Comparison of ENCODE assay signal across 8 mouse cellular contexts in the genomic region with DNA sequence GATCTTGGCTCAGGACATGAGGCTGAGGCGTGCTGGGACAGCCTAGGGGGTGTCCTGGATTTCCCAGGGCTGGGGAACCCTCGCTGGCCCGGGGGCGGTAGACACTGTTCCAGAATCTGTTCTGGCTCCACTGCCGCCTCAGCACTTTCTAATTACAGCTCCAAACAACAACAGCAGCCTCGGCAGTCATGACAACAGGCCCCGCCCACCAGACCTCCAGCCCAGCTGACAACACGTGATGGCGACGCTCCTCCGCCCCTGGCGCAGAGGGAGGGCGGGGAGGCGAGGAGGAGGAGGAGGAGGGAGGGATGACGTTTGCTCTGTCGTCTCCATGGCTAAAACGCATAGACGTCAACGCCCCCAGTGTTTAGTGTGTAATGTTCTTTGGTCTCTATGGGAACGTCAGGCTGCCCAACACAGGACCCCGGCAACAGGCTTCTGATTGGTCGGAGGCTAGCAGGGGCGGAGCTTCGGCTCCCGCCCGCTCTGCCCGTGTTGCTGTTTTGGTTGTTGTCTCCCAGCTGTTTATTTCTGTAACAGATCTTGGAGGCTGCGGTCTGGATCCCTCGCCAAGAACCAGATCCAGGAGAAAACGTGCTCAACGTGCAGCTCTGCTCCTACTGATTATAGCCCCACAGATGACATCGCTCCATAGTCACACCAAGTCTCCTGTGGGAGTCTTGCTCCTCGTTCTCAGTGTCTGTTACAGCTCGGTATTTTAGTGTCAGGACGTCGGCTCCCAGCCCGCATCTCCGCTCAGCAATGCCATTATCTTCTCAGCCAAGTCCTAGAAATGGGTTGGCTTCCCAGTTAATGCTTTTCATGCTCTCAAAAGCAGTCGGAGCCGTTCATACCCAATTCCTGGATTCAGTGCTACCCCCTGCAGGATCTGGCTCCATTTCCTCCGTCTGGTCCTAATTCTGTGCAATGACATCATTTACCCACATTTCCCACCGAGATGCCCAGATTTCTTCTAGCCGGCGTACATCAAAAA. TPM values are rescaled to one million over a fixed set of nuclear protein-coding genes. Genes with fewer than 3 reads are reported as not detected.
A peak's percentile ranks its signal among the peaks of the same experiment; 100 is the strongest.
DNase-seq lines count a peak whose midpoint lies in the region; ATAC-seq and TF ChIP-seq lines count a peak whose summit lies in the region.

No protein-coding gene starts in this region.

- 2% methylated on average over 44 of the region's 44 CpGs for WGBS in forebrain, embryonic 11.5 days
- WGBS in heart, postnatal 0 days: under 1% methylated on average over 44 of the region's 44 CpGs
- WGBS in liver, embryonic 16.5 days (ENCODE audit: insufficient replicate concordance): 2% methylated on average over 42 of the region's 44 CpGs
- WGBS in neural tube, embryonic 13.5 days: 2% methylated on average over 44 of the region's 44 CpGs

- H3K4me2 ChIP-seq in forebrain, embryonic 11.5 days (ENCODE audit: low read depth, low read length, severe bottlenecking): peak overlapping the region; percentile 80
- H3K4me2 ChIP-seq in heart, postnatal 0 days (ENCODE audit: low read depth, low read length): peak overlapping the region; percentile 64
- peak overlapping the region; percentile 82 for H3K4me2 ChIP-seq in liver, embryonic 16.5 days (ENCODE audit: low read depth, low read length)
- peak overlapping the region; percentile 73 for H3K4me2 ChIP-seq in neural tube, embryonic 13.5 days

- peak overlapping the region; percentile 40 for H3K4me3 ChIP-seq in forebrain, embryonic 11.5 days (ENCODE audit: low read depth, low read length)
- peak overlapping the region; percentile 40 for H3K4me3 ChIP-seq in heart, postnatal 0 days (ENCODE audit: low read depth, low read length)
- peak overlapping the region; percentile 61 for H3K4me3 ChIP-seq in liver, embryonic 16.5 days (ENCODE audit: low read depth, low read length)
- peak overlapping the region; percentile 48 for H3K4me3 ChIP-seq in neural tube, embryonic 13.5 days
- peak overlapping the region; percentile 93 for H3K4me3 ChIP-seq in testis, adult 2 months (ENCODE audit: control insufficient read depth, low read depth, low read length)

- peak; percentile 96 to 98 for DNase-seq in CD8-positive naive resting alpha-beta T cell, adult 2 months (ENCODE audit: low read depth in 2 of 2, low spot score in 2 of 2)
- peak; percentile 98 for DNase-seq in c-Kit-positive CD71-negative TER-119-negative erythroid progenitor cells, embryonic 14.5 days (ENCODE audit: low read depth)
- peak; percentile 98 for DNase-seq in forebrain, embryonic 11.5 days (ENCODE audit: low spot score)
- DNase-seq in heart, postnatal 0 days (ENCODE audit: low spot score): peak; percentile 100
- peak; percentile 98 to 99 for DNase-seq in kidney, postnatal 4 days

- peak; percentile 99 for ATAC-seq in forebrain, embryonic 11.5 days (replicated peaks; ENCODE audit: low FRiP score)
- peak; percentile 95 for ATAC-seq in heart, postnatal 0 days (ENCODE audit: insufficient read depth, low read depth)
- peak; percentile 96 for ATAC-seq in liver, embryonic 16.5 days (ENCODE audit: low read depth)
- peak; percentile 99 for ATAC-seq in neural tube, embryonic 13.5 days (ENCODE audit: low read depth)

- peaks cover 5% of the 10 kb centered on the region for H3K4me1 ChIP-seq in forebrain, embryonic 11.5 days (replicated peaks; ENCODE audit: control insufficient read depth, insufficient read depth, low read length)
- peaks cover 42% of the 10 kb centered on the region for H3K4me1 ChIP-seq in heart, postnatal 0 days (ENCODE audit: control insufficient read depth, insufficient read depth)
- H3K4me1 ChIP-seq in liver, embryonic 16.5 days (ENCODE audit: control insufficient read depth, low read depth, low read length): peaks cover 14% of the 10 kb centered on the region
- H3K4me1 ChIP-seq in neural tube, embryonic 13.5 days (replicated peaks): peaks cover 44% of the 10 kb centered on the region
- H3K4me1 ChIP-seq in testis, adult 2 months (ENCODE audit: control insufficient read depth, insufficient read depth, low read length): peaks cover 27% of the 10 kb centered on the region

- H3K36me3 ChIP-seq in forebrain, embryonic 11.5 days (ENCODE audit: control insufficient read depth, insufficient read depth, low read length): no peaks in the 10 kb centered on the region
- no peaks in the 10 kb centered on the region for H3K36me3 ChIP-seq in heart, postnatal 0 days (replicated peaks; ENCODE audit: control insufficient read depth, insufficient read depth, low read length)
- H3K36me3 ChIP-seq in liver, embryonic 16.5 days (ENCODE audit: control insufficient read depth, insufficient read depth): no peaks in the 10 kb centered on the region
- no peaks in the 10 kb centered on the region for H3K36me3 ChIP-seq in neural tube, embryonic 13.5 days
- H3K36me3 ChIP-seq in testis, adult 2 months (ENCODE audit: control insufficient read depth, insufficient read depth, low read length): no peaks in the 10 kb centered on the region

- 0 out of 2 replicates have a peak, but pooled peaks have one; percentile 6 for TF ChIP-seq CTCF in heart, postnatal 0 days (IDR thresholded peaks at IDR 0.05; ENCODE audit: low read depth)
- TF ChIP-seq CTCF in testis, adult 2 months (IDR thresholded peaks at IDR 0.05; ENCODE audit: control insufficient read depth, insufficient read depth, insufficient replicate concordance, low read depth, low read length): no peak

- peak overlapping the region; percentile 68; the same call in 1 of the 2 replicates for H3K27ac ChIP-seq in forebrain, embryonic 11.5 days (ENCODE audit: low read depth, low read length)
- H3K27ac ChIP-seq in heart, postnatal 0 days (ENCODE audit: low read depth): peak overlapping the region; percentile 91
- peak overlapping the region; percentile 36; the same call in 1 of the 2 replicates for H3K27ac ChIP-seq in liver, embryonic 16.5 days (ENCODE audit: low read length)
- H3K27ac ChIP-seq in neural tube, embryonic 13.5 days (replicated peaks): peak overlapping the region; percentile 96
- H3K27ac ChIP-seq in testis, adult 2 months (ENCODE audit: control insufficient read depth, insufficient read depth, low read depth, low read length): peak overlapping the region; percentile 86

- TF ChIP-seq EP300 in heart, postnatal 0 days (IDR thresholded peaks at IDR 0.05; ENCODE audit: low read depth): peak; percentile 94

- H3K27me3 ChIP-seq in forebrain, embryonic 11.5 days (ENCODE audit: control insufficient read depth, insufficient read depth, low read length): no peaks in the 10 kb centered on the region
- H3K27me3 ChIP-seq in heart, postnatal 0 days (ENCODE audit: control insufficient read depth, insufficient read depth, low read length): no peaks in the 10 kb centered on the region
- H3K27me3 ChIP-seq in liver, embryonic 16.5 days (ENCODE audit: control insufficient read depth, insufficient read depth, low read depth, low read length): peaks cover 5% of the 10 kb centered on the region
- H3K27me3 ChIP-seq in neural tube, embryonic 13.5 days: no peaks in the 10 kb centered on the region
- H3K27me3 ChIP-seq in testis, adult 2 months (ENCODE audit: control insufficient read depth, insufficient read depth, low read length): no peaks in the 10 kb centered on the region

- H3K9ac ChIP-seq in forebrain, embryonic 11.5 days (ENCODE audit: low read length): peak overlapping the region; percentile 61
- peak overlapping the region; percentile 49 for H3K9ac ChIP-seq in heart, postnatal 0 days (replicated peaks; ENCODE audit: low read depth, low read length)
- peak overlapping the region; percentile 62 for H3K9ac ChIP-seq in liver, embryonic 16.5 days (ENCODE audit: low read depth, low read length)
- peak overlapping the region; percentile 73 for H3K9ac ChIP-seq in neural tube, embryonic 13.5 days

- no peaks in the 10 kb centered on the region for H3K9me3 ChIP-seq in forebrain, embryonic 11.5 days (ENCODE audit: control insufficient read depth, low read length)
- H3K9me3 ChIP-seq in heart, postnatal 0 days (replicated peaks; ENCODE audit: control insufficient read depth, low read length): no peaks in the 10 kb centered on the region
- no peaks in the 10 kb centered on the region for H3K9me3 ChIP-seq in liver, embryonic 16.5 days (replicated peaks; ENCODE audit: control insufficient read depth, low read length)
- H3K9me3 ChIP-seq in neural tube, embryonic 13.5 days: no peaks in the 10 kb centered on the region

- TF ChIP-seq POLR2A in testis, adult 2 months (IDR thresholded peaks at IDR 0.05; ENCODE audit: control insufficient read depth, low read depth, low read length): 0 out of 2 replicates have a peak, but pooled peaks have one; percentile 21

RNA-seq across cellular contexts. Expression of a gene that starts 18.3 kb away (rescaled TPM):
- 0.57 and 1.1 TPM in 2 replicates for polyA plus RNA-seq in forebrain, embryonic 11.5 days (2014; fragmentation: Nextera tagmentation; extraction: Ambion mirVana)
- total RNA-seq in heart, postnatal 0 days (2014; rRNA removed; ENCODE audit: low replicate concordance): 12.8 and 18.5 TPM in 2 replicates
- polyA plus RNA-seq in heart, postnatal 0 days (2015; fragmentation: Nextera tagmentation; extraction: Ambion mirVana): 1.6 and 2.7 TPM in 2 replicates
- 1.1 and 1.6 TPM in 2 replicates for polyA plus RNA-seq in liver, embryonic 16.5 days (2015; fragmentation: Nextera tagmentation; extraction: Ambion mirVana)
- 1.9 and 2.8 TPM in 2 replicates for polyA plus RNA-seq in neural tube, embryonic 13.5 days (2015; fragmentation: Nextera tagmentation; extraction: Ambion mirVana)
- polyA plus RNA-seq in testis, adult 2 months (2012; rRNA removed): 0.63 and 1.2 TPM in 2 replicates

Comparison
In these comparisons a context has a peak if more than half of its experiments do, and no peak if none do; other contexts are left out.
1. Peak in every context shown above with its lines: DNase-seq, ATAC-seq, H3K4me3 ChIP-seq and H3K27ac ChIP-seq.
2. H3K27ac ChIP-seq: peak in every context shown above with its lines; median percentile 96 in neural tube, embryonic 13.5 days; 91 in heart, postnatal 0 days; 86 in testis, adult 2 months; 68 in forebrain, embryonic 11.5 days; 36 in liver, embryonic 16.5 days.
3. H3K4me3 ChIP-seq: peak in every context shown above with its lines; median percentile 93 in testis, adult 2 months; 61 in liver, embryonic 16.5 days; 48 in neural tube, embryonic 13.5 days; 40 in forebrain, embryonic 11.5 days; 40 in heart, postnatal 0 days.